Mouse (Mus musculus) brown adipose tissue, adult 24 weeks (tissue): ENCODE results near the gene Cntnap2. TPM values are rescaled to one million over a fixed set of nuclear protein-coding genes. Genes with fewer than 3 reads are reported as not detected.

Experiments used
- H3K27ac ChIP-seq: fragments of 200-500 bp; replicated peaks from 2 replicates; pipeline ENCODE4 v1.5.1; 2012; ENCODE audit warnings: low read depth, mild to moderate bottlenecking, low read length
- H3K4me1 ChIP-seq: fragments of 200-500 bp; 2 replicates; pipeline ENCODE4 v1.6.1; 2012; ENCODE audit warnings: low read length, mixed read lengths; ENCODE audit not compliant: control insufficient read depth, insufficient read depth, insufficient read length
- H3K4me3 ChIP-seq: fragments of 200-500 bp; 2 replicates; pipeline ENCODE4 v1.5.1; 2012; ENCODE audit warnings: low read depth, mild to moderate bottlenecking, low read length, moderate library complexity; ENCODE audit not compliant: insufficient read depth
- polyA plus RNA-seq: library from polyadenylated mRNA; stranded (reverse); fragments of >200 nt; gene quantifications from 2 replicates; pipeline ENCODE4 v1.2.4, GENCODE M21; 2012; ENCODE audit not compliant: missing spikeins, insufficient read depth, insufficient read length

The Cntnap2 gene
- polyA plus RNA-seq, 1 experiment = not detected

GRCm38 (mm10) chr6:47231513-47231912 is 2172.4 kb downstream of the Cntnap2 start:
- Histone ChIP-seq H3K4me1 (no peaks in the 10 kb centered on the region), H3K27ac (no peak overlapping the region), H3K4me3 (no peak overlapping the region)

DNA sequence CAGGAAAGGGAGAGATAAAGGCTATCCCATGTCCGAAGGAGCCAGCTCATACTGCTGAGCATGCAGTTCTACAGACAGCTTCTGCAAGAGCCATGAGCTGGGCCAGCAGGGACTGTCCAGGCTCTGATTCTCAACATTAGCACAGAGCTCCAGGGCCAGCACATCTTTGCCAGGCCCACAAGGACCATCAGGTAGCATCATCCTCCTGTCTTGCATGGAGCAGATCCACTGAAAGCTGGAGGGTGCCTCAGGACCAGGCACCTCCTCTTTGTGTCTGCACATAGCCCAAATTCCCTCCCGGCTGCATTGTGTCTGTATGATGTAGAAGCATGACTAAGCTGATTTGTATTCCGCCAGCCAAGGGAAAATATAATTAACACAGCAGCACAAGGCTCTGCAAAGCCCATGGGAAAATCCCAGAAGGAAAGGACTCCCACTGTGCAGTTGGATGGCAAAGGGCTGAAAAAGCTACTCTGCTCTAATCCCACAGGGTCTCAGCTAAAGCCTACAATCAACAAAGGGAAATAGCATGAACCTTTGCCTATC is 2180.3 kb downstream of the Cntnap2 start:
- no peak overlapping the region for H3K27ac ChIP-seq
- H3K4me3 ChIP-seq = no peak overlapping the region
- H3K4me1 ChIP-seq = no peaks in the 10 kb centered on the region

- Histone ChIP-seq H3K4me1 (no peaks in the 10 kb centered on the region), H3K4me3 (no peak overlapping the region), H3K27ac (no peak overlapping the region)
Measured at GRCm38 (mm10) chr6:47241379-47241778, 2182.2 kb downstream of the Cntnap2 start.

DNA sequence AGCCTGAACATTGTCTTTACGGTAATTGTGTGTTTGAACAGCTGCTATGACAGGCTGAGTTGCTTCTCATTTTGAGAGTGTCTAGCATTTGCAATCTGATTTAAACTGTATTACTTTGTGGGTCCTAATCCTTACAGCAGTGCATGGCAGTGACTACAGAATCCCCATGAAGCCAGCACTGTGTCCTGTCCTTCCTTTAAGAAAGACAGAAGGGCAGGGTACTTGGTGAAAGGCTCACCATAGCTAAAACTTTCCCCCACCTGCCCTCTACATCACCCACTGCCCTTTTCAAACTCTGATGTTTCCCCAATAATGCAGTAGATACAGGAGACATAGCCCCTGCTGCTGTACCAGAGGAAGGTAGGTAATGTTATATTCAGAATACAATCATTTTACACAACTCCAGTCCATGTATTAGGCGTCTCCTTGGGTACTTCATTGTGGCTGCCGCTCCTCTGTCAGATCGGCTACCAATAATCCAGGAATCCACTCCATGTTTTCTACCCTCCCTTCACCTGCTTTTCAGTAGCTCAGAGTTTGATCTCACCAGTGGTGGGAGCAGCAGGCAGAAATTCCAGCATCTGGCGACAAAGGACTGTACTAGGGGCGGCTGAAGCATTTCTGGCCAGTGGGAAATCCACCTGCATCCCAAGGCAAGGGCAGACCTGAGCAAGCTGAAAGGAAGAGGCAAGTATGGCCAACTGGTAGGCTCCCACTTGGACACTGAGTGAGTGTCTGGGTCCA is 2184.9 kb downstream of the Cntnap2 start:
- no peaks in the 10 kb centered on the region for H3K4me1 ChIP-seq
- H3K27ac ChIP-seq = no peak overlapping the region
- no peak overlapping the region for H3K4me3 ChIP-seq

- H3K4me3 ChIP-seq = no peak overlapping the region
- no peaks in the 10 kb centered on the region for H3K4me1 ChIP-seq
Measured at GRCm38 (mm10) chr6:47244642-47245041, 2185.5 kb downstream of the Cntnap2 start.

DNA sequence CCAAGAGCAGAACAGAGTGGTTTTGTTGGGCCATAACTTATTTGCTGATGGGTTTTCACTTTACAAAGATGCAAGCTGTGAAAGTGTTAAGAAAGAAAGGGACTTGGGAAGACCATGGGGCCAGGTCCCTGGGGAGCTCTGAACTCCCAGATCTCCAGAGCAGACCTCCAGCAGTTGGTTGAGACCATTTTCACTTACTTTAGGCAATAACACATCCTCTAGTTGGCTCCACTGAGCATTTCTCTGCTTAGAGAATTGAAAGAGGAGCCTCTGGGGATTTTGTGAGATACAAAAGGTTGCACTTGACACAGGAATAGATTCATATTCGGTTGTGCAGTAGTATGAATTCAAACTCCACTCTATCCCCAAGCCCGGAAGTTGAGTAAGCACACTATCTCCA is 2196.1 kb downstream of the Cntnap2 start:
- H3K4me3 ChIP-seq = no peak overlapping the region
- H3K4me1 ChIP-seq = no peaks in the 10 kb centered on the region
- H3K27ac ChIP-seq = no peak overlapping the region

More at GRCm38 (mm10) chr6:47244642-47245041, 2185.5 kb downstream of the Cntnap2 start:
- no peak overlapping the region for H3K27ac ChIP-seq

- no peaks in the 10 kb centered on the region for H3K4me1 ChIP-seq
Measured at GRCm38 (mm10) chr6:47256227-47256887, 2197.2 kb downstream of the Cntnap2 start.

DNA sequence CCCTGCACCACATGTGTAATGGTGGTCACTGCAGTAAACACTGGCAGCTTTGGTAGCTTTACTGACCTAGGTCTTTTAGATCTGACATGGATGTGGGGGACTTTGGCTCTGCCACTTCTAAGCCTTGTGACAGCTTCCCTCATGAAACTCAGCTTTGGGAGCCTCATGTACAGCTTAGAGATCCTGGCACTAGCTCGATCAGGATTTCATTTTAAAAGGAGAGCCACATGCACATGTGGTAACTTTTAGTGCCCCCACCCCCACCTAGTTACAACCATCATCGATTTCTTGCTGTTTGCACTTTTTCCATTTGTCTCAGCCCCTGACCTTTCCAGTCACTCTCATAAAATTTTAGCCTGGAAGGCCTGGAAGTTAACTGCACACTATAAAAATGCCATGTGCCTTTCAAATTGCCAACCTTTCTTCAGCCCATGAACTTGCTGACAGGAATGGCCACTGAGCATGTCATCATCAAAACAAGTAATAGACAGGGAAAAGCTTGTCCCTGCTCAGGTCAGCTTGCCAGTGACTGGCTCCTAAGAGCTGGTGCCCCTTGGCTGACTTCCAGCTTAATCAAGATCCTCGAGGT is 2197.9 kb downstream of the Cntnap2 start:
- Histone ChIP-seq H3K27ac (no peak overlapping the region), H3K4me3 (no peak overlapping the region), H3K4me1 (no peaks in the 10 kb centered on the region)

More at GRCm38 (mm10) chr6:47256227-47256887, 2197.2 kb downstream of the Cntnap2 start:
- no peak overlapping the region for H3K4me3 ChIP-seq
- H3K27ac ChIP-seq = no peak overlapping the region

- H3K4me1 ChIP-seq = no peaks in the 10 kb centered on the region
- no peak overlapping the region for H3K4me3 ChIP-seq
- no peak overlapping the region for H3K27ac ChIP-seq
Measured at GRCm38 (mm10) chr6:47259626-47260114, 2200.5 kb downstream of the Cntnap2 start.

DNA sequence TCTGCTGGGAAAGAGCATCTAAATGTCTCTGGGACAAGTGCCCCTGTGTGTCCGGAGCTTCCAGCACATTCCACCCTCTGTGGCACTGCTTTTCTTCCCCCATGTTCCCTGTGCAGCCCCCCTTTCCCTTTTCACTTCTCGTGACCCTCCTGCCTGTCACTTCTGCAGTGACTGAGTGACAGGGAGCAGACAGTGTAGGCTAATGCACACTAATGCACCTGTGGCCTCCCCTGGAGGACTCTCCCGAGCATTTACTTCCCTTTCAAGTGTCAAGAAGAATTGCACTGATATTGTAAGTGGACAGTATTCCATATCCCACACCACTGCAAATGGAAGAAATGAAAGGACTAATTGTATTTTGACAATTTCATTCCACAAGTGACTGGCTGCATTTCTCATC is 2208.1 kb downstream of the Cntnap2 start:
- Histone ChIP-seq H3K4me1 (no peaks in the 10 kb centered on the region), H3K4me3 (no peak overlapping the region), H3K27ac (no peak overlapping the region)

- Histone ChIP-seq H3K4me1 (no peaks in the 10 kb centered on the region), H3K27ac (no peak overlapping the region), H3K4me3 (no peak overlapping the region)
Measured at GRCm38 (mm10) chr6:47269455-47269854, 2210.3 kb downstream of the Cntnap2 start.

GRCm38 (mm10) chr6:47271576-47271975 is 2212.4 kb downstream of the Cntnap2 start:
- Histone ChIP-seq H3K27ac (no peak overlapping the region), H3K4me3 (no peak overlapping the region), H3K4me1 (no peaks in the 10 kb centered on the region)

- Histone ChIP-seq H3K4me3 (no peak overlapping the region), H3K27ac (no peak overlapping the region), H3K4me1 (no peaks in the 10 kb centered on the region)
Measured at GRCm38 (mm10) chr6:47272606-47273575, 2213.7 kb downstream of the Cntnap2 start.

GRCm38 (mm10) chr6:47275065-47275464 is 2215.9 kb downstream of the Cntnap2 start:
- no peak overlapping the region for H3K27ac ChIP-seq
- H3K4me3 ChIP-seq = no peak overlapping the region
- no peaks in the 10 kb centered on the region for H3K4me1 ChIP-seq
